Comparison of ENCODE assay signal across 9 mouse cellular contexts in the genomic region with DNA sequence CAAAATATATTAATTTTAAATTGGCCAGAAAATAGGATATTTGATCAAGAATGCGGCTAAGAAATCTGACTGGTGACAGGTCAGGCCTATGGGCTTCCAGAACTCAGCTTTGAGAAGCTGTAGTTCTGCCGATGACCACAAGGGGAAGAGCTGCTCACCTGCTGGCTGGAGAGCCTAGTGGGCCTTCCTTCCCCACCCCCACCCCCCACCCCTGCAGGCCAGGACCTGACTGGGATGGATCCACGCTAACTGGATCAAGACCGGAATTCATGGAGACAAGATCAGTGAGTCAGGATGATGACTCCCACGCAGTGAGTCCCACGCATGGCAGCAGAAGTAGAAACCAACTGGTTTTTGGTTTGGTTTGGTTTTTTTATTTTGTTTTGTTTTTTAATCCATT. TPM values are rescaled to one million over a fixed set of nuclear protein-coding genes. Genes with fewer than 3 reads are reported as not detected.
DNase-seq lines count a peak whose midpoint lies in the region; ATAC-seq and TF ChIP-seq lines count a peak whose summit lies in the region.
"Had no signal": no experiment of that assay in that cellular context is flagged by ENCODE, and none has a peak within 500 bp of the region (broad histone marks: within the 10 kb centered on the region; RNA-seq: fewer than 3 reads in every experiment).

No protein-coding gene starts in this region.

- in situ Hi-C loops in Patski (cut with MboI; ENCODE audit: low pct_unique_long_range_greater_than_20kb) = no loop called here

- no peak for ATAC-seq in Patski
- no peak for ATAC-seq in liver, embryonic 16.5 days (ENCODE audit: low read depth)

- intact Hi-C loops in heart, adult 2 months (cut with DNase I) = no loop called here

- TF ChIP-seq EP300 in heart, adult 2 months (IDR thresholded peaks at IDR 0.05; ENCODE audit: insufficient read depth, low read depth, low read length) = 0 out of 2 replicates have a peak, but pooled peaks have one; percentile 15

- WGBS in heart, adult 2 months = 60% methylated on average over 6 of the region's 6 CpGs
- WGBS in liver, embryonic 16.5 days (ENCODE audit: insufficient replicate concordance) = 80% methylated on average over 6 of the region's 6 CpGs

- H3K4me1 ChIP-seq in heart, adult 2 months (ENCODE audit: control insufficient read depth, insufficient read depth, low read length) = peaks cover 12% of the 10 kb centered on the region
- H3K4me1 ChIP-seq in liver, embryonic 16.5 days (ENCODE audit: control insufficient read depth, low read depth, low read length) = no peaks in the 10 kb centered on the region

- POLR2A ChIA-PET in Patski (lab: Charles Lee) = no interaction called here

- H3K27me3 ChIP-seq in heart, adult 2 months (ENCODE audit: control insufficient read depth, insufficient read depth, low read length) = no peaks in the 10 kb centered on the region
- no peaks in the 10 kb centered on the region for H3K27me3 ChIP-seq in Patski
- no peaks in the 10 kb centered on the region for H3K27me3 ChIP-seq in liver, embryonic 16.5 days (ENCODE audit: control insufficient read depth, insufficient read depth, low read depth, low read length)

- H3K4me2 ChIP-seq in liver, embryonic 16.5 days (ENCODE audit: low read depth, low read length) = no peak overlapping the region

- H3K9ac ChIP-seq in heart, adult 2 months (ENCODE audit: low read depth, low read length) = no peak overlapping the region
- no peak overlapping the region for H3K9ac ChIP-seq in liver, embryonic 16.5 days (ENCODE audit: low read depth, low read length)

- H3K4me3 ChIP-seq in heart, adult 2 months = no peak overlapping the region
- H3K4me3 ChIP-seq in liver, embryonic 16.5 days (ENCODE audit: low read depth, low read length) = no peak overlapping the region

- CTCF ChIA-PET in Patski (lab: Charles Lee) = interaction anchor here (1.3 to 2.5 kb wide), 3 partner anchors 8 to 29 kb away, joined by 3 to 8 read pairs (median 3); no protein-coding TSS in a partner anchor

- DNase-seq in heart, adult 2 months = no peak
- no peak for DNase-seq in heart, adult 11 months
- DNase-seq in 3T3-L1 (ENCODE audit: low read depth, low spot score) (peak; percentile 69), Patski (ENCODE audit: low read depth, low spot score) (no peak)
- DNase-seq in adrenal gland, adult (ENCODE audit: inconsistent age in 2 of 2, low spot score in 1 of 2) = no peak
- DNase-seq in kidney, adult 9 months = no peak
- no peak for DNase-seq in urinary bladder, postnatal 25 days (ENCODE audit: low spot score)
- DNase-seq: gastrocnemius, postnatal 14 days had no signal

- H3K79me2 ChIP-seq in heart, adult 2 months (replicated peaks; ENCODE audit: control insufficient read depth, insufficient read depth, low read length) = no peaks in the 10 kb centered on the region

- peak overlapping the region; percentile 43 for H3K27ac ChIP-seq in heart, adult 2 months
- peak overlapping the region; percentile 41 for H3K27ac ChIP-seq in liver, embryonic 16.5 days (ENCODE audit: low read length)

- no peaks in the 10 kb centered on the region for H3K36me3 ChIP-seq in heart, adult 2 months (ENCODE audit: control insufficient read depth, insufficient read depth, low read length)
- H3K36me3 ChIP-seq in liver, embryonic 16.5 days (ENCODE audit: control insufficient read depth, insufficient read depth) = no peaks in the 10 kb centered on the region

- peak; percentile 66 for TF ChIP-seq CTCF in heart, adult 2 months (IDR thresholded peaks at IDR 0.05)
- peak; percentile 39 for TF ChIP-seq CTCF in Patski (IDR thresholded peaks at IDR 0.05)

- no peaks in the 10 kb centered on the region for H3K9me3 ChIP-seq in liver, embryonic 16.5 days (replicated peaks; ENCODE audit: control insufficient read depth, low read length)

- no peak for TF ChIP-seq POLR2A in heart, adult 2 months (IDR thresholded peaks at IDR 0.05; ENCODE audit: insufficient read depth, low read depth, low read length)

RNA-seq across cellular contexts. Expression of a gene that starts 46.3 kb away (rescaled TPM):
- total RNA-seq in heart, adult 2 months (2021) = 10 to 100 TPM; 12.5 to 16.5 TPM
- polyA plus RNA-seq in heart, adult 2 months (2012; rRNA removed) = 13.0 and 22.2 TPM in 2 replicates
- 71.2 TPM for polyA plus RNA-seq in Patski (2021)
- polyA plus RNA-seq in liver, embryonic 16.5 days (2015; fragmentation: Nextera tagmentation; extraction: Ambion mirVana) = 6.0 and 6.9 TPM in 2 replicates

RNA-seq across cellular contexts. Expression of a gene that starts 56.1 kb away (rescaled TPM):
- total RNA-seq in heart, adult 2 months (2021) = 10 to 100 TPM; 36.9 to 43.3 TPM
- 25.3 and 50.3 TPM in 2 replicates for polyA plus RNA-seq in heart, adult 2 months (2012; rRNA removed)
- polyA plus RNA-seq in Patski (2021) = 82.3 TPM
- 9.0 and 9.4 TPM in 2 replicates for polyA plus RNA-seq in liver, embryonic 16.5 days (2015; fragmentation: Nextera tagmentation; extraction: Ambion mirVana)
